Mouse (Mus musculus): ENCODE results near the gene Pcsk5. TPM values are rescaled to one million over a fixed set of nuclear protein-coding genes. Genes with fewer than 3 reads are reported as not detected.

Gene Pcsk5
- polyA plus RNA-seq, 1 experiment from 2014 or later: 11.9 TPM

- Histone ChIP-seq H3K4me1 (ENCODE audit: control insufficient read depth, insufficient read depth, low read length) (no peaks in the 10 kb centered on the region), H3K36me3 (ENCODE audit: control insufficient read depth, insufficient read depth, low read length) (no peaks in the 10 kb centered on the region), H3K9me3 (ENCODE audit: control insufficient read depth, low read length) (no peaks in the 10 kb centered on the region), H3K9ac (replicated peaks; ENCODE audit: low read depth, low read length) (no peak overlapping the region), H3K27ac (ENCODE audit: low read depth, low read length) (no peak overlapping the region), H3K4me3 (ENCODE audit: low read depth, low read length) (no peak overlapping the region), H3K27me3 (ENCODE audit: control insufficient read depth, insufficient read depth, low read length) (no peaks in the 10 kb centered on the region), H3K4me2 (ENCODE audit: low read depth, low read length) (no peak overlapping the region)
- ATAC-seq (ENCODE audit: low read depth): no peak
- WGBS: 76% methylated on average over 4 of the region's 4 CpGs
Observed at GRCm38 (mm10) chr19:17471196-17471595, 366.2 kb downstream of the Pcsk5 start.

- Histone ChIP-seq H3K4me3 (ENCODE audit: low read depth, low read length) (no peak overlapping the region), H3K27ac (ENCODE audit: low read depth, low read length) (no peak overlapping the region), H3K27me3 (ENCODE audit: control insufficient read depth, insufficient read depth, low read length) (no peaks in the 10 kb centered on the region), H3K9ac (replicated peaks; ENCODE audit: low read depth, low read length) (no peak overlapping the region), H3K4me2 (ENCODE audit: low read depth, low read length) (no peak overlapping the region), H3K4me1 (ENCODE audit: control insufficient read depth, insufficient read depth, low read length) (no peaks in the 10 kb centered on the region), H3K9me3 (ENCODE audit: control insufficient read depth, low read length) (no peaks in the 10 kb centered on the region), H3K36me3 (ENCODE audit: control insufficient read depth, insufficient read depth, low read length) (no peaks in the 10 kb centered on the region)
- WGBS: 62% methylated on average over 6 of the region's 6 CpGs
- peak; percentile 87 for ATAC-seq (ENCODE audit: low read depth)
Observed at GRCm38 (mm10) chr19:17467556-17468211, 369.7 kb downstream of the Pcsk5 start.

- no peak overlapping the region for H3K9ac ChIP-seq (replicated peaks; ENCODE audit: low read depth, low read length)
- 91% methylated on average over 7 of the region's 7 CpGs for WGBS
- H3K27ac ChIP-seq (ENCODE audit: low read depth, low read length): no peak overlapping the region
- ATAC-seq (ENCODE audit: low read depth): no peak
- H3K36me3 ChIP-seq (ENCODE audit: control insufficient read depth, insufficient read depth, low read length): no peaks in the 10 kb centered on the region
- no peaks in the 10 kb centered on the region for H3K4me1 ChIP-seq (ENCODE audit: control insufficient read depth, insufficient read depth, low read length)
- H3K27me3 ChIP-seq (ENCODE audit: control insufficient read depth, insufficient read depth, low read length): no peaks in the 10 kb centered on the region
- no peak overlapping the region for H3K4me3 ChIP-seq (ENCODE audit: low read depth, low read length)
- H3K4me2 ChIP-seq (ENCODE audit: low read depth, low read length): no peak overlapping the region
- H3K9me3 ChIP-seq (ENCODE audit: control insufficient read depth, low read length): no peaks in the 10 kb centered on the region
Observed at GRCm38 (mm10) chr19:17452001-17452400, 385.4 kb downstream of the Pcsk5 start.

GRCm38 (mm10) chr19:17443581-17443980 lies 393.9 kb downstream of the Pcsk5 start:
- Histone ChIP-seq H3K36me3 (ENCODE audit: control insufficient read depth, insufficient read depth, low read length) (no peaks in the 10 kb centered on the region), H3K27ac (ENCODE audit: low read depth, low read length) (no peak overlapping the region), H3K4me2 (ENCODE audit: low read depth, low read length) (no peak overlapping the region), H3K4me1 (ENCODE audit: control insufficient read depth, insufficient read depth, low read length) (no peaks in the 10 kb centered on the region), H3K9me3 (ENCODE audit: control insufficient read depth, low read length) (no peaks in the 10 kb centered on the region), H3K27me3 (ENCODE audit: control insufficient read depth, insufficient read depth, low read length) (no peaks in the 10 kb centered on the region), H3K9ac (replicated peaks; ENCODE audit: low read depth, low read length) (no peak overlapping the region), H3K4me3 (ENCODE audit: low read depth, low read length) (no peak overlapping the region)
- 93% methylated on average over 7 of the region's 7 CpGs for WGBS
- no peak for ATAC-seq (ENCODE audit: low read depth)

- WGBS: 77% methylated on average over 4 of the region's 4 CpGs
- no peaks in the 10 kb centered on the region for H3K27me3 ChIP-seq (ENCODE audit: control insufficient read depth, insufficient read depth, low read length)
- no peak overlapping the region for H3K9ac ChIP-seq (replicated peaks; ENCODE audit: low read depth, low read length)
- H3K9me3 ChIP-seq (ENCODE audit: control insufficient read depth, low read length): no peaks in the 10 kb centered on the region
- no peak overlapping the region for H3K27ac ChIP-seq (ENCODE audit: low read depth, low read length)
- H3K36me3 ChIP-seq (ENCODE audit: control insufficient read depth, insufficient read depth, low read length): no peaks in the 10 kb centered on the region
- no peak overlapping the region for H3K4me2 ChIP-seq (ENCODE audit: low read depth, low read length)
- H3K4me3 ChIP-seq (ENCODE audit: low read depth, low read length): no peak overlapping the region
- no peaks in the 10 kb centered on the region for H3K4me1 ChIP-seq (ENCODE audit: control insufficient read depth, insufficient read depth, low read length)
- ATAC-seq (ENCODE audit: low read depth): no peak
Observed at GRCm38 (mm10) chr19:17439476-17440189, 397.8 kb downstream of the Pcsk5 start.

GRCm38 (mm10) chr19:17436651-17437050 lies 400.8 kb downstream of the Pcsk5 start:
- Histone ChIP-seq H3K4me3 (ENCODE audit: low read depth, low read length) (no peak overlapping the region), H3K27me3 (ENCODE audit: control insufficient read depth, insufficient read depth, low read length) (no peaks in the 10 kb centered on the region), H3K9ac (replicated peaks; ENCODE audit: low read depth, low read length) (no peak overlapping the region), H3K36me3 (ENCODE audit: control insufficient read depth, insufficient read depth, low read length) (no peaks in the 10 kb centered on the region), H3K4me1 (ENCODE audit: control insufficient read depth, insufficient read depth, low read length) (no peaks in the 10 kb centered on the region), H3K9me3 (ENCODE audit: control insufficient read depth, low read length) (no peaks in the 10 kb centered on the region), H3K4me2 (ENCODE audit: low read depth, low read length) (no peak overlapping the region), H3K27ac (ENCODE audit: low read depth, low read length) (no peak overlapping the region)
- no peak for ATAC-seq (ENCODE audit: low read depth)
- WGBS: 85% methylated on average over 1 of the region's 1 CpGs

GRCm38 (mm10) chr19:17428561-17428914 lies 408.9 kb downstream of the Pcsk5 start:
- Histone ChIP-seq H3K27ac (ENCODE audit: low read depth, low read length) (no peak overlapping the region), H3K27me3 (ENCODE audit: control insufficient read depth, insufficient read depth, low read length) (no peaks in the 10 kb centered on the region), H3K4me3 (ENCODE audit: low read depth, low read length) (no peak overlapping the region), H3K4me1 (ENCODE audit: control insufficient read depth, insufficient read depth, low read length) (no peaks in the 10 kb centered on the region), H3K9me3 (ENCODE audit: control insufficient read depth, low read length) (no peaks in the 10 kb centered on the region), H3K4me2 (ENCODE audit: low read depth, low read length) (no peak overlapping the region), H3K36me3 (ENCODE audit: control insufficient read depth, insufficient read depth, low read length) (no peaks in the 10 kb centered on the region), H3K9ac (replicated peaks; ENCODE audit: low read depth, low read length) (no peak overlapping the region)
- ATAC-seq (ENCODE audit: low read depth): no peak
- 89% methylated on average over 2 of the region's 2 CpGs for WGBS

- Histone ChIP-seq H3K36me3 (ENCODE audit: control insufficient read depth, insufficient read depth, low read length) (no peaks in the 10 kb centered on the region), H3K4me1 (ENCODE audit: control insufficient read depth, insufficient read depth, low read length) (no peaks in the 10 kb centered on the region), H3K9ac (replicated peaks; ENCODE audit: low read depth, low read length) (no peak overlapping the region), H3K9me3 (ENCODE audit: control insufficient read depth, low read length) (no peaks in the 10 kb centered on the region), H3K4me2 (ENCODE audit: low read depth, low read length) (no peak overlapping the region), H3K27ac (ENCODE audit: low read depth, low read length) (no peak overlapping the region), H3K27me3 (ENCODE audit: control insufficient read depth, insufficient read depth, low read length) (no peaks in the 10 kb centered on the region), H3K4me3 (ENCODE audit: low read depth, low read length) (no peak overlapping the region)
- no peak for ATAC-seq (ENCODE audit: low read depth)
- 99% methylated on average over 2 of the region's 2 CpGs for WGBS
Observed at GRCm38 (mm10) chr19:17427824-17428560, 409.4 kb downstream of the Pcsk5 start.

- Histone ChIP-seq H3K27ac (ENCODE audit: low read depth, low read length) (no peak overlapping the region), H3K4me3 (ENCODE audit: low read depth, low read length) (no peak overlapping the region), H3K36me3 (ENCODE audit: control insufficient read depth, insufficient read depth, low read length) (no peaks in the 10 kb centered on the region), H3K4me2 (ENCODE audit: low read depth, low read length) (no peak overlapping the region), H3K9me3 (ENCODE audit: control insufficient read depth, low read length) (no peaks in the 10 kb centered on the region), H3K4me1 (ENCODE audit: control insufficient read depth, insufficient read depth, low read length) (no peaks in the 10 kb centered on the region), H3K27me3 (ENCODE audit: control insufficient read depth, insufficient read depth, low read length) (no peaks in the 10 kb centered on the region), H3K9ac (replicated peaks; ENCODE audit: low read depth, low read length) (no peak overlapping the region)
- no peak for ATAC-seq (ENCODE audit: low read depth)
- WGBS: 81% methylated on average over 3 of the region's 3 CpGs
Observed at GRCm38 (mm10) chr19:17423306-17423705, 414.1 kb downstream of the Pcsk5 start.

All from neural tube, embryonic 14.5 days (tissue).